Mouse (Mus musculus): ENCODE results near the gene Cnih2. TPM values are rescaled to one million over a fixed set of nuclear protein-coding genes. Genes with fewer than 3 reads are reported as not detected.
A peak's percentile ranks its signal among the peaks of the same experiment; 100 is the strongest.

The Cnih2 gene
- total RNA-seq (2015) (0.17 and 0.66 TPM in 2 replicates), total RNA-seq (2017) (not detected in 2 replicates)

GRCm38 (mm10) chr19:5098363-5099143, at the start of gene Cnih2:
Cnih2 (minus strand) TSS chr19:5098521.
- ATAC-seq (replicated peaks; ENCODE audit: poor library complexity): peak; percentile 47

- ATAC-seq (replicated peaks; ENCODE audit: poor library complexity): 0 out of 2 replicates have a peak, but pooled peaks have one; percentile 39
These were observed 41.3 kb upstream of the Cnih2 start for GRCm38 (mm10) chr19:5139640-5140039.

- ATAC-seq (replicated peaks; ENCODE audit: poor library complexity): 0 out of 2 replicates have a peak, but pooled peaks have one; percentile 17
These were observed 32.9 kb upstream of the Cnih2 start for GRCm38 (mm10) chr19:5131237-5131636.

- ATAC-seq (replicated peaks; ENCODE audit: poor library complexity): no peak
These were observed 31.4 kb upstream of the Cnih2 start for GRCm38 (mm10) chr19:5129770-5130169.

GRCm38 (mm10) chr19:5124055-5124614, 25.8 kb upstream of the Cnih2 start:
- ATAC-seq (replicated peaks; ENCODE audit: poor library complexity): no peak

GRCm38 (mm10) chr19:5123241-5123640, 24.9 kb upstream of the Cnih2 start:
- no peak for ATAC-seq (replicated peaks; ENCODE audit: poor library complexity)

- no peak for ATAC-seq (replicated peaks; ENCODE audit: poor library complexity)
These were observed 24.2 kb upstream of the Cnih2 start for GRCm38 (mm10) chr19:5122492-5122891.

GRCm38 (mm10) chr19:5118384-5118698, 20.0 kb upstream of the Cnih2 start, which contains the start of gene Klc2:
Klc2 (minus strand) TSS chr19:5118560.
- ATAC-seq (replicated peaks; ENCODE audit: poor library complexity): no peak

GRCm38 (mm10) chr19:5117494-5118383, 19.4 kb upstream of the Cnih2 start:
- peak; percentile 88 for ATAC-seq (replicated peaks; ENCODE audit: poor library complexity)

- ATAC-seq (replicated peaks; ENCODE audit: poor library complexity): no peak
These were observed 15.5 kb upstream of the Cnih2 start for GRCm38 (mm10) chr19:5113783-5114182.

GRCm38 (mm10) chr19:5109659-5110453, 11.5 kb upstream of the Cnih2 start:
- ATAC-seq (replicated peaks; ENCODE audit: poor library complexity): no peak

GRCm38 (mm10) chr19:5108702-5109101, 10.4 kb upstream of the Cnih2 start:
- ATAC-seq (replicated peaks; ENCODE audit: poor library complexity): no peak

GRCm38 (mm10) chr19:5108271-5108575, 9.9 kb upstream of the Cnih2 start:
- ATAC-seq (replicated peaks; ENCODE audit: poor library complexity): peak; percentile 59; the same call in 1 of the 2 replicates

GRCm38 (mm10) chr19:5107556-5108270, 9.4 kb upstream of the Cnih2 start:
- no peak for ATAC-seq (replicated peaks; ENCODE audit: poor library complexity)

- peak; percentile 94 for ATAC-seq (replicated peaks; ENCODE audit: poor library complexity)
These were observed 8.4 kb upstream of the Cnih2 start, which contains the start of gene Rab1b for GRCm38 (mm10) chr19:5106731-5107191. Rab1b (minus strand) TSS chr19:5107072.

GRCm38 (mm10) chr19:5106074-5106473, 7.8 kb upstream of the Cnih2 start:
- ATAC-seq (replicated peaks; ENCODE audit: poor library complexity): no peak

GRCm38 (mm10) chr19:5097521-5098362, 579 bp downstream of the Cnih2 start:
- no peak for ATAC-seq (replicated peaks; ENCODE audit: poor library complexity)

GRCm38 (mm10) chr19:5095887-5096474, 2.3 kb downstream of the Cnih2 start:
- no peak for ATAC-seq (replicated peaks; ENCODE audit: poor library complexity)

All from megakaryocyte progenitor cell, adult 5-6 weeks (primary cell).